Mouse (Mus musculus) neural tube, embryonic 10.5 days (tissue): ENCODE measurements around the gene Gga1.
"Not testable (repeated sequence)": the region's sequence is repeated elsewhere in the genome, so short reads cannot be mapped to it uniquely, and the experiment has no call there.

ENCODE experiments used
- DNase-seq: peaks from one replicate; pipeline ENCODE4 v3.0.0-alpha.2; 2017; ENCODE audit warnings: low spot score; ENCODE audit errors: extremely low spot score

The Gga1 gene

GRCm38 (mm10) chr15:78845321-78845720 lies 31.7 kb upstream of the Gga1 start:
- DNase-seq: no peak

GRCm38 (mm10) chr15:78845867-78846266 lies 31.1 kb upstream of the Gga1 start:
- DNase-seq: no peak

DNA sequence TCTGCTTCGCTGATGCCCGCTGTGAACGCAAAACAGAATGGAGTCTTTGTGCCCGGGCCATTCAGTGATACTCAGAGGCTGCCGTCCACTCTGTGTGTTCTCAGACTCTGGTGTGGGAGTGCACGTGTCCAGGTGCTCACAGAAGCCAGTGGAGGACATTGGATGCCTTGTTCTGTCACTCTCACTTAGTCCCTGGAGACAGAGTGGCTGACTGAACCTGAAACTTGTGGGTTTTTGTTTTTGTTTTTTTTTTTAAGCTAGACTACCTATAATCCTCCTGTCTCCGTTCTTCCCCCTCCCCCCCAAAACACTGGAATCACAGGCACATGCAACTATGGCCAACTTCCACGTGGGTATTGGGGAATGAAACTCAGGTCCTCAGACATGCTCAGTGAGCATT lies 30.6 kb upstream of the Gga1 start:
- no peak for DNase-seq

DNA sequence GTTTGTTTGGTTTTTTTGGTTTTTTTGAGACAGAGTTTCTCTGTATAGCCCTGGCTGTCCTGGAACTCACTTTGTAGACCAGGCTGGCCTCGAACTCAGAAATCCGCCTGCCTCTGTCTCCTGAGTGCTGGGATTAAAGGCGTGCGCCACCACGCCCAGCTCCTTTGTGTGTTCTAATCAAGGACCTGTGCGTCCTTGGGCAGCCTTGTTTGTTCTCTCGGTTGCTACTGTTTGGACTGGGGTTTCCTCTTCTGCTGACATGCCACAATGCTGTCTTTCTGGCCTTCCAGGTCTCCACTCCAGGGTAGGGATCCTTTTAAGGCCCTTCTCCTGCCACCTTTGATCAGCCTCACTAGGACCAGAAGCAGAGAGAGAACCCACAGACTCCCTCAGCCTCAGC lies 30.2 kb upstream of the Gga1 start:
- not testable (repeated sequence) for DNase-seq

GRCm38 (mm10) chr15:78848467-78848866 lies 28.5 kb upstream of the Gga1 start:
- DNase-seq: peak; percentile 86

GRCm38 (mm10) chr15:78849485-78849884 lies 27.5 kb upstream of the Gga1 start:
- DNase-seq: no peak

- DNase-seq: no peak
These were observed 26.7 kb upstream of the Gga1 start for GRCm38 (mm10) chr15:78850059-78850824.

DNA sequence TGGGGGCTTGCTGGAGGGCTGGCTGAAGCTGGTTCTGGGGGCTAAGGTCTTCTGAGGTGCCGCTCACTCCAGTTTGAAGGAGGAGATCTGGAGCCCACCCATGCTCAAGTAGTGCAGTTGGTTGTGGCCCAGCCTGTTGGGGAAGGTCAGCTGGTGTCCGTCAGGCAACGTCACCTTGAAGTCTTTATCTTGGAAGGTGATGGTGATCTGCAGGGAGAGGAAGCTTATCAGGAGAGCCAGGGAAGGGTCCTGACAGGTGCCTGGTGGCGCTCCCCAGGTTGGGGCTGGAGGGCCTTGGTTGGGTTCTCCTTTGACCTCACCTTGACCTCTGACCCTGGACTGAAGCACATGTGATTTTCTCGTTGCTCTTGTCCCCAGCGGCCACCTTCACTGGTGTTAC lies 26.0 kb upstream of the Gga1 start:
- DNase-seq: no peak

DNA sequence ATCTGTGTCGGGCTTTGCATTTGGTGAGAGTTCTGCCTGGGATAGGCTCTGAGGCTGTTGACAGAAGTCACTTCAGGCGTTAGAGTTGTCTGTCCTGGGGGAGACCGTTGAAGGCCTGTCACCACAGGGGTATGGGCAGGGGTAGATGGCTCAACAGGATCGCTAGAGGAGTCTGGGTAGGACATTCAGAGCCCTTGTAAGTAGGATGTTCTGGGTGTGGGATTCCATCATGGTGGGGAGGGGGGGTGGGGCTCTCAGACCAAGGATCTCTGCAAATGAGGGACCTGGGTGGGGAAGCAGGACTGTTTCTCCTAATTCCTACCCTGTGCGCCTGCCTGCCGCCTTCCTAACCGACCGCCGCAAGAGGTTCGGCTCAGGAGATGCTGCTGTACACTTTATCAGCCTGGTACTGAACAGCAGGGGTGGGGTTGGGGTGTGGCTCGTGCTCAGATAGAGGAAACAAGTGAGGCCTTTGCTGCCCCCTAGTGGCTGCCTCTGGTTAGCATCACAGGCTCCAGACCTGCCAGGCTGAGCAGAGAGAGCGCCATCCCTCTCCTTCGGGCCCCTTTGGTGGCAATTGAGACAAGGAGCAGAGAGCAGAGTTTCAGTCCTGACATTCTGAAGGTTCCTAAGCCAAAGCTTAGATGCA lies 25.4 kb upstream of the Gga1 start:
- peak; percentile 95 for DNase-seq

GRCm38 (mm10) chr15:78855303-78855965 lies 21.6 kb upstream of the Gga1 start, which contains the start of gene Lgals2:
Gene Lgals2 (minus strand): TSS chr15:78855529.
- DNase-seq: no peak

- no peak for DNase-seq
These were observed 20.0 kb upstream of the Gga1 start for GRCm38 (mm10) chr15:78857009-78857408.

GRCm38 (mm10) chr15:78859311-78859710 lies 17.7 kb upstream of the Gga1 start:
- no peak for DNase-seq

- no peak for DNase-seq
These were observed 17.3 kb upstream of the Gga1 start for GRCm38 (mm10) chr15:78859714-78860113.

DNA sequence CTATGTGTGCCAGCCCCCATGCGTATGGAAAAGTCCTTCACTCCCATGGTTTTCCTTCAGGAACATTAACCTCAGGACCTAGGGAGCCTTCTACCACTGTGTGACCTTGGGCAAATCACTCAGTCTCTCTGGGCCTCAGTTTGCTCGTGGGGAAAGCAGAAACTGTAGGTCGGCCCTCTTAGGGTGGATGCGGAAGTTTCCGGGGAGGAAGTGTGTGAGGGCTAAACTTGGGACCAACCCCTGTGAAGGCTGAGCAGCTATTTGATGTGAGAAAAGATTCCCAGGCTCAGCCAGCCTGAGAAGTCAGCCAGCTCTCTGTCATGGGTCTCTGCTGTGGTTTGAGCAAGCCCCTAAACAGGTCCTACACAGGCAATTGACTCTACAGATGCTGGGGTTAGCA lies 14.7 kb upstream of the Gga1 start:
- DNase-seq: no peak

DNA sequence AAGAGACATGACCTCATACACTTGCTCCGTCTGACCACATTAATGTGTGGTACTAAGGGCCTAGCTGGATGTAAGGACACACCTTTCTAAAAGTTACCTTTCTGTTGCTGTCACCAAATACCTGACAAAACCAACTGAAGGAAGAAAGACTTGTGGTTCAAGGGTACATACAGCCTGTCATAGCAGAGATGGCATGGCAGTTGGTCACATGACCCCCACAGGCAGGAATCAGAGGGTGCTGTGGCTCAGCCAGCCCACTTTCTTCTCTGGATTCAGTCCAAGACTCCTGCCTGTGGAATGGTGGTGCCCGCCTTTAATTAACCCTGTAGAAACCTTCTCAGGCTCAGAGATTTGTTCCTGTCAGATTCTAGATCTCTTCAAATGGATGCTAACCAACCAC lies 13.8 kb upstream of the Gga1 start:
- DNase-seq: no peak

GRCm38 (mm10) chr15:78863852-78864253 lies 13.1 kb upstream of the Gga1 start:
- no peak for DNase-seq

DNA sequence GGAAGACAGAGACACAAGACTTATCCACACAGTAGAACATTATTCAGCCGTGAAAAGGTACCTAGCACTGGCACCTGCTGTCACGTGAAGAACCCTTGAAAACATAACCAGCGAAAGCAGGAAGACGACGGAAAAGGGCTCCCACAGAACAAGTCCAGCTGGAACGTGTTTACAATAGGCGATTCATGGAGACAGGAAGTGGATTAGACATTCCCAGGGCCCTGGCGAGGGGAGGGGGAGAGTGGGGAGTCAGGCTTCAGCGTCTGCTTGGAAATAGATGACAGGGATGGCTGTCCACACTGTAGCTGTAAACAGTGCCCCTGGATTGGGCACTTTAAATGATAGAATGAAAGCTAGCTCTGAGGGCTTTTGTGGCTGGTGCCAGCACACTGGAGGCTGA lies 8.6 kb upstream of the Gga1 start:
- DNase-seq: peak; percentile 46

- DNase-seq: no peak
These were observed 8.2 kb upstream of the Gga1 start for GRCm38 (mm10) chr15:78868826-78869233.

GRCm38 (mm10) chr15:78869775-78870174 lies 7.2 kb upstream of the Gga1 start:
- DNase-seq: peak; percentile 33

DNA sequence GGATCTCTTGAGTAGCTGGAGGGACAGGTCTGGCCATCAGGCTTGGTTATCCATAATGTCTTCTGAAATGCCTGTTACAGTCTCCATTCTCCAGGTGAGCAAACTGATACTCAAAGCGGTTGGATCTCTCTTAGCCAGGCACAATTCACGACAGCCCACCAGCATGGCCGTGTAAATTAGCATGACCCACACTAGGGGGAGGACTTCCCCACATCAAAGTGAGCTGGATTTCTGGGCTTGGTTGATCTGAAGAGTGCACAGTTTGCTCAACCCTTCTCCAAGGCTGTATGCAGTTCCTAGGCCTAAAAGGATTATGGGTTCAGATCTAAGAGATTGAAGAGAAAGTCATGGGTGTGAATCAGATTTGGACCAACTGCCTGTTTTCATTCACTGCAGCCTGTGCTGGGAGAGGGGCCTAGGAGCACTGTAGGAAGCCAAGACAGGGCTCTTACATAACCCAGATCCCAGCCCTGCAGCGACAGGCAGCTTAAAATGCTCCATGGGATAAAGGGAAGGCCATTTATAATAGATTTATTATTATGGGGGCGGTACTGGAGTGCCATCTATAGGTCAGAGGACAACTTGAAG lies 4.9 kb upstream of the Gga1 start:
- DNase-seq: no peak

- DNase-seq: no peak
These were observed 3.1 kb upstream of the Gga1 start for GRCm38 (mm10) chr15:78873803-78874435.

GRCm38 (mm10) chr15:78874989-78875388 lies 2.0 kb upstream of the Gga1 start:
- no peak for DNase-seq
